15 mouse cellular contexts compared by ENCODE assay signal in genomic region chr5:118108794-118109440, GRCm38 (mm10). TPM values are rescaled to one million over a fixed set of nuclear protein-coding genes. Genes with fewer than 3 reads are reported as not detected.
DNase-seq lines count a peak whose midpoint lies in the region; ATAC-seq lines count a peak whose summit lies in the region.
"Had no signal": no experiment of that assay in that cellular context is flagged by ENCODE, and none has a peak within 500 bp of the region (broad histone marks: within the 10 kb centered on the region; RNA-seq: fewer than 3 reads in every experiment).

No protein-coding gene starts in this region.

- H3K4me1 ChIP-seq in heart, embryonic 12.5 days (replicated peaks): peaks cover 26% of the 10 kb centered on the region
- H3K4me1 ChIP-seq in embryonic facial prominence, embryonic 15.5 days: peaks cover 13% of the 10 kb centered on the region
- H3K4me1 ChIP-seq in midbrain, embryonic 13.5 days (replicated peaks): peaks cover 23% of the 10 kb centered on the region
- H3K4me1 ChIP-seq: stomach, embryonic 15.5 days had no signal

- WGBS in heart, embryonic 12.5 days: 88% methylated on average over 7 of the region's 7 CpGs
- WGBS in embryonic facial prominence, embryonic 15.5 days: 74% methylated on average over 7 of the region's 7 CpGs
- 86% methylated on average over 7 of the region's 7 CpGs for WGBS in midbrain, embryonic 13.5 days

- no peak overlapping the region for H3K4me2 ChIP-seq in heart, embryonic 12.5 days
- H3K4me2 ChIP-seq in embryonic facial prominence, embryonic 15.5 days (replicated peaks): no peak overlapping the region
- no peak overlapping the region for H3K4me2 ChIP-seq in midbrain, embryonic 13.5 days (replicated peaks)
- H3K4me2 ChIP-seq: stomach, embryonic 15.5 days had no signal

- no peak for ATAC-seq in heart, embryonic 12.5 days (ENCODE audit: insufficient number of reproducible peaks, low FRiP score)
- ATAC-seq in embryonic facial prominence, embryonic 15.5 days (ENCODE audit: insufficient number of reproducible peaks, low FRiP score, low TSS enrichment, low read depth): 0 out of 2 replicates have a peak, but pooled peaks have one; percentile 7
- ATAC-seq in midbrain, embryonic 13.5 days: no peak
- ATAC-seq: activated CD4-positive, CD25-positive, alpha-beta regulatory T cell, adult 4 months; CD4-positive, CD25-positive, alpha-beta regulatory T cell, adult 4 months; intestine, postnatal 0 days had no signal

- H3K27me3 ChIP-seq in heart, embryonic 12.5 days (replicated peaks): no peaks in the 10 kb centered on the region
- no peaks in the 10 kb centered on the region for H3K27me3 ChIP-seq in embryonic facial prominence, embryonic 15.5 days
- H3K27me3 ChIP-seq in midbrain, embryonic 13.5 days: no peaks in the 10 kb centered on the region
- H3K27me3 ChIP-seq: stomach, embryonic 15.5 days had no signal

- H3K4me3 ChIP-seq in heart, embryonic 12.5 days: no peak overlapping the region
- H3K4me3 ChIP-seq in embryonic facial prominence, embryonic 15.5 days (replicated peaks): no peak overlapping the region
- no peak overlapping the region for H3K4me3 ChIP-seq in midbrain, embryonic 13.5 days (replicated peaks)
- H3K4me3 ChIP-seq: erythroblast, embryonic 14.5 days; stomach, embryonic 15.5 days had no signal

- DNase-seq in heart, postnatal 25 days (ENCODE audit: low spot score): no peak
- DNase-seq in cerebellum, adult 9-11 months: peak; percentile 68
- no peak for DNase-seq in layer of hippocampus, adult 18-20 months (ENCODE audit: low spot score in 2 of 2)
- no peak for DNase-seq in kidney, postnatal 25 days
- DNase-seq: kidney, postnatal 4 days; liver; thymus, postnatal 25 days had no signal

- peak overlapping the region; percentile 19; the same call in 1 of the 2 replicates for H3K27ac ChIP-seq in heart, embryonic 12.5 days (ENCODE audit: poor library complexity, severe bottlenecking)
- peak overlapping the region; percentile 58; the same call in 1 of the 2 replicates for H3K27ac ChIP-seq in embryonic facial prominence, embryonic 15.5 days (replicated peaks)
- H3K27ac ChIP-seq in midbrain, embryonic 13.5 days: peak overlapping the region; percentile 46
- H3K27ac ChIP-seq: stomach, embryonic 15.5 days had no signal

- no peaks in the 10 kb centered on the region for H3K9me3 ChIP-seq in heart, embryonic 12.5 days (replicated peaks)
- H3K9me3 ChIP-seq in embryonic facial prominence, embryonic 15.5 days (replicated peaks): no peaks in the 10 kb centered on the region
- no peaks in the 10 kb centered on the region for H3K9me3 ChIP-seq in midbrain, embryonic 13.5 days
- H3K9me3 ChIP-seq: stomach, embryonic 15.5 days had no signal

- intact Hi-C loops in heart, postnatal 25 days (cut with DNase I): no loop called here

- peaks cover 61% of the 10 kb centered on the region for H3K36me3 ChIP-seq in heart, embryonic 12.5 days
- H3K36me3 ChIP-seq in embryonic facial prominence, embryonic 15.5 days: peaks cover 53% of the 10 kb centered on the region
- peaks cover 57% of the 10 kb centered on the region for H3K36me3 ChIP-seq in midbrain, embryonic 13.5 days

- no peak overlapping the region for H3K9ac ChIP-seq in heart, embryonic 12.5 days
- H3K9ac ChIP-seq in embryonic facial prominence, embryonic 15.5 days: no peak overlapping the region
- H3K9ac ChIP-seq in midbrain, embryonic 13.5 days (replicated peaks): no peak overlapping the region
- H3K9ac ChIP-seq: stomach, embryonic 15.5 days had no signal

RNA-seq across cellular contexts. Expression of gene Fbxw8, which starts 46.3 kb away (rescaled TPM):
- polyA plus RNA-seq in heart, embryonic 12.5 days (2016; fragmentation: Nextera tagmentation; extraction: Ambion mirVana): 36.6 and 38.9 TPM in 2 replicates
- 10 to 100 TPM; 40.3 to 43.6 TPM for total RNA-seq in heart, postnatal 25 days (2021)
- 27.7 and 28.1 TPM in 2 replicates for polyA plus RNA-seq in embryonic facial prominence, embryonic 15.5 days (2015; fragmentation: Nextera tagmentation; extraction: Ambion mirVana)
- polyA plus RNA-seq in midbrain, embryonic 13.5 days (2015; fragmentation: Nextera tagmentation; extraction: Ambion mirVana): 22.5 and 25.6 TPM in 2 replicates
- 10 to 100 TPM; 34.4 to 34.7 TPM for total RNA-seq in layer of hippocampus, adult 18-20 months (2021)

RNA-seq across cellular contexts. Expression of gene Hrk, which starts 55.5 kb away (rescaled TPM):
- polyA plus RNA-seq in heart, embryonic 12.5 days (2016; fragmentation: Nextera tagmentation; extraction: Ambion mirVana): 0.09 TPM in 1 of 2 replicates, not detected in the other
- total RNA-seq in heart, postnatal 25 days (2021): under 1 TPM; 0.56 to 0.88 TPM
- polyA plus RNA-seq in embryonic facial prominence, embryonic 15.5 days (2015; fragmentation: Nextera tagmentation; extraction: Ambion mirVana): 0.36 and 0.63 TPM in 2 replicates
- 0.68 and 0.73 TPM in 2 replicates for polyA plus RNA-seq in midbrain, embryonic 13.5 days (2015; fragmentation: Nextera tagmentation; extraction: Ambion mirVana)
- total RNA-seq in layer of hippocampus, adult 18-20 months (2021): 10 to 100 TPM; 30.8 to 35.9 TPM
- polyA plus RNA-seq: CD4-positive, CD25-positive, alpha-beta regulatory T cell, adult 4 months; erythroblast, embryonic 14.5 days had no signal
